Mouse (Mus musculus): ENCODE measurements around the gene Col4a2.

Gene Col4a2

GRCm38 (mm10) chr8:11324801-11325395 is 12.3 kb downstream of the Col4a2 start:
- DNase-seq (ENCODE audit: low spot score): no peak

- no peak for DNase-seq (ENCODE audit: low spot score)
Measured at GRCm38 (mm10) chr8:11327298-11327697, 14.7 kb downstream of the Col4a2 start.

GRCm38 (mm10) chr8:11327722-11328417 is 15.3 kb downstream of the Col4a2 start:
- DNase-seq (ENCODE audit: low spot score): no peak

DNA sequence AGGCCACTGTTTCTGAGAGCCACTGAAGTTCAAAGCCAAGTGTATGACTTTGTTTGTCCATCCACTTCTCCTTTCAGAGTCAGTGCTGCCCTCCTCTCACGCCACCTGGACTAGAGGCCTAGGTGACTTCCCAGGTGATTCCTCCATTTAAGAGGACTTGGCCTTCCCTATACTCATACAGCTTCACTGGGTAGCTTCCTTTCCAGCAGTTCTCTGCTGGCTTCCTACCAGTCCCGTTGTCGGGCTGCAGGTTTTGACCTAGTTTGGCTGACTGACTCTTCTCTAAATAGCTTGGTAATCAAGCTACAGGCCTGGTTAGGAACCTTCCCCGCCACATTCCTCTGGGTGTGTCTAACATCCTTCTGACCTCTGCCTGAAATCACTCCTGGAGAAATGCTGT is 19.0 kb downstream of the Col4a2 start:
- no peak for DNase-seq (ENCODE audit: low spot score)

DNA sequence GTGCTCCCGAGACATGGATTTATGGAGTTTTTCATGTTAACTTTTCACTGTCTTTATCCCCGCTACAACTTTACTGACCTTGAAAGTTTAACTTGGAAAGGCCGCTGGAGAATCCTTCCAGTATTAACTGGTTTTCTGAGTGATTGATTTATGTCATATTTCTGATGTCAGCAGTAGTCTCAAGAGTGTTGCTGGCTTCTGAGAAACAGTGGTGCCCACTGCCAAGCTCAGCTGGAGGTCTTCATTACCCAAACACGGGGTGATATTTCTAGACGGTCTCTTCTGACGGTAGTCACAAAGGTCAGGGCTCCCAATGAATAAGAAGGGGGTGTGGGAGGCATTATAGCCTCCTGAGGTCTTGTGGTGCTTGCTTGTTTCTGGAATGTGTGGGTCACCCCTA is 21.1 kb downstream of the Col4a2 start:
- no peak for DNase-seq (ENCODE audit: low spot score)

DNA sequence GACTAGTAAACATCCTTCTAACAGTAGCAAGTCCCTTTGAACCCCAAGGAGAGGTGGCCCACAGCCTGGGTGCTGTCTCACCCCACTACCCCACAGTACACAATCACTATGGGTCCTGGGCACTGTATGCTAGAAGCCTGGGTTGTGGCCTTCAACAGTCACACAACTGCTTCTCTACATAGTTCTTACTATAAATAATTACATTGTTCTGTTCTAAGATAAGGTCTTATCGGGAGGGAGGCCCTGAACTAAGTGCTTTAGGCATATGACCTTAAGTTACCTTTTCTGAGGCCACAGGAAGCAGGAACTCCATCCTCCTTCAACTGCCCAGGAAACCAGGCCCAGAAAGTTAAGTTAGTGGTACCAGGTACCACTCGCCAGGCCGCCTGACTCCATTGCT is 21.9 kb downstream of the Col4a2 start:
- no peak for DNase-seq (ENCODE audit: low spot score)

- no peak for DNase-seq (ENCODE audit: low spot score)
Measured at GRCm38 (mm10) chr8:11335238-11335637, 22.6 kb downstream of the Col4a2 start.

DNA sequence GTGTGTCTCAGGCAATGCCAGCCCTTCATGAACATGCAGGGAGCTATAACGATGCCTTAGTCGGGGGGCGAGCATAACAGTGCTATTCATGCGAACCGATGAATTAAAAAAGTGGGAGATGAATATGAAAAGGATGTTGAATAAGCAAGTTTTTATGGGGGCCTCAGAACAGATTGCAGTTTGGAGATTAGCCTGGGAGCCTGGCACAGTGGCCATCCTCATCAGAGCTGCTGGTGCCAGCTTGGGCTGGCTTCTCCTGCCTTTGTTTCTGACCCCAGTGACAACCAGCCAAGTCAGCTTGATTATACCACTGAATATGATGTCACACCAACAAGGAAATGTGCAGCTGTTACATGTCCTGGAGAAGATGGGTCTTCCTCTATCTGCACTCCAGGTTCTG is 23.7 kb downstream of the Col4a2 start:
- no peak for DNase-seq (ENCODE audit: low spot score)

DNA sequence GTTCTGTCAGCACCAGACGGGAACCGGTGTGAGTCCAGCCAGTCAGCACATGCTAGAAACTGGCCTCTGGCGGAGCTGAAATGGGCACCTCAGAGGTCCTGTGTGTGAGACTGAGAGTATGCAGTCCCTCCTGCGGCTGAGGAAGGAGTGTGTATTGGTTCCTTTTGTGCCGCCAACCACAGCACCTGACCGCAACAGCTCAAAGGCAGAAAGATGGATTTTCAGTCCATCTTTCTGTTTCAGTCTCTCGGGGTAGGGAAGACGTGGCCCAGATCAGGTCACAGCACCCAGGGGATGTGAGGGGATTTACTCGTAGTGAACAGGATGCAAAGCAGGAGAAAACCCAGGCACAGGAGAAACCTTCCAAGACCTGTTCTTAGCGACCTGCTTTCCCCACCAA is 25.0 kb downstream of the Col4a2 start:
- no peak for DNase-seq (ENCODE audit: low spot score)

GRCm38 (mm10) chr8:11338507-11338906 is 25.9 kb downstream of the Col4a2 start:
- DNase-seq (ENCODE audit: low spot score): no peak

DNA sequence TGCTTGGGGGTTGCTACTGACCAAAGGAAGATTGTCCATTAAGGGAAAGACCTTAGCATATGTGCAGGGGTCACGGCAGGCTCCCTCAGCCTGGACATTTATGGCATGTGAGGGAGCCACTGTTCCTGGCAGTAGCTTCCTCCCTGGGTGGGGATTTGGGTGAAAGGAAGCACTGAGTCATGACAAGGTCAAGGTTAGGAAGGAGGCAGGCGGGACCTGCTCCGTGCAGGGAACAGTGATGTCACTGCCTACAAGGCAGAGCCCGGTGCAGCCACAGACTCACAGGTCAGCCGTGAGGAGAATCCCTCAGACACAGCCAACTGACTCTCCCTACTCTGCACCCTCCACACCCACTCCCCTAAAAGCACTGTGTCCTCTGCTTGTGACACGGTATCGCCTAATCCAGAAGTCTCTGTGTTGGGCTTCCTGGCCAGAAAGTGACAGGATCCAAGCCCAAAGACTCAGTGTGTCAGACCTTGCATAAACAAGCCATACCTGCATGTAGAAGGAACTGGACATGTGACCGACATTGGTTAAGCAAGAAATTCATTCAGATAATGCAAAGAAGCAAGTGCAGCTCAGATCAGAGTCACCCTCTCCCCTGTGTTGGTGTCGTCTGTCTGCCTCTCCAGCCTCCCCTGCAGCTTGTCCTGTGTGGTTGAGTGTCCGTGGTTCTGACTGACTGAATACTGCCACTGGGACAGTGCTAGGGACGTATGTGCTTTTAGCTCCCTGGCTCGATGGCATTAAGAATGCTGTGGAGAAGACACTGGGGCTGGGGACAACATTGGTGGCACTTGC is 27.9 kb downstream of the Col4a2 start:
- peak; percentile 71 for DNase-seq (ENCODE audit: low spot score)

DNA sequence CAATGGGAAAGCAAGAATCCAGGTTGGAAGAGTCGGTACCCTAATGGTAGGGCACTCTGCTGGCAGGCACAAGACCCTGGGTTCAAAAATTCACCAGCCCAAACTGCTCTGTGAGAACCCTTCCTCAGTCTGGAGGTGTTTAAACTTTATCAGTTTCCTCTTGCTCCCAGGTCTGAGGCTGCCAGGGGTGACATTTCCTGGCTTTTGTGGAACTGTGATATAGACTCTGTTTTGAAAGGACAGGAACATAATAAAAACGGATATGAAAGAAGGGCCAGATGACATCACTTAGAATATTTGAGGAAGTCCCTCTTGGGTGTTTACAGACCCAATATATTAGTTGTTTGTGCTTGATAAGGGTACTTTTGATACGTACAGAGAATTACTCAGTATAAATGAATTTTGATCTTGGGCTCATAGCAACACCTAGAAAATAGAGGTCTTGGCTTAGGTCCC is 28.5 kb downstream of the Col4a2 start:
- no peak for DNase-seq (ENCODE audit: low spot score)

DNA sequence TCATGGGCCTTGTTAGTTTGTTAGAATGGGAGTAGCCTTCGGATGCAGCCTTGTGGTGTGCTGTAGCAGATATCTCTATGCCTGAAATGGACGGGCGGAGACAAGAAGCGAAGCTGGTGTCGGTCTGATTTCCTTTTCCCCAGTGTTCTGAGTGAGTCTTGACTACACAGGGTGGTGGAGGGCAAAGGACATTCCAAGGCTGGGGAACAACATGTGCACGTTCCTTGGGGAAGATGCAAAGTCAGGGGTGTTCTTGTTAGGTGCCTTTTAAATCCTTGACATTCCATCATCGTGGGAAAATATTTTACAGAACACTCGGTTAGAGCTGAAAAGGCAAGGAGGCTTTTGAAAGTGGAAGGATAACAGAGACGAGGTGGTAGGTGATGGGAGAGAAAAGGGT is 31.9 kb downstream of the Col4a2 start:
- peak; percentile 70 for DNase-seq (ENCODE audit: low spot score)

DNA sequence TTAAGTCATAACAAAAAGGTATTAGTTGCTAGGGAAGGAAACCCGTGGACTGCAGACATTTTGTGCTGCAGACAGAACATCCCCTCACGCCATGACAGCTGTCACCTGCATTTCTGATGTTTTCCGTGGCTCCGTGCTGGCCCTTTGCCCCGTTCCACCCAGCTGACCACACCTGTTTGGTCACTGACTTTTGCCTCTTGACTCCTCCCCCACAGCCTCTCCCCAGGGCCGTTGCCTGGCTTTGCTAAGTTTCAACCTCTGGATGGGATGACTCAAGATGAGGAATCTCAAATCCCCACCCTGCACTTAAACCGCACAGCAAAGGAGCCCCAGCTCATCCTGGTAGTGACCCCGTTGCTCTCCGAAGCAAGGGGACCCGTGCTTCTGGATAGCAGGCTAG is 33.6 kb downstream of the Col4a2 start:
- DNase-seq (ENCODE audit: low spot score): peak; percentile 63

- no peak for DNase-seq (ENCODE audit: low spot score)
Measured at GRCm38 (mm10) chr8:11347699-11348098, 35.1 kb downstream of the Col4a2 start.

GRCm38 (mm10) chr8:11348622-11349021 is 36.0 kb downstream of the Col4a2 start:
- DNase-seq (ENCODE audit: low spot score): no peak

DNA sequence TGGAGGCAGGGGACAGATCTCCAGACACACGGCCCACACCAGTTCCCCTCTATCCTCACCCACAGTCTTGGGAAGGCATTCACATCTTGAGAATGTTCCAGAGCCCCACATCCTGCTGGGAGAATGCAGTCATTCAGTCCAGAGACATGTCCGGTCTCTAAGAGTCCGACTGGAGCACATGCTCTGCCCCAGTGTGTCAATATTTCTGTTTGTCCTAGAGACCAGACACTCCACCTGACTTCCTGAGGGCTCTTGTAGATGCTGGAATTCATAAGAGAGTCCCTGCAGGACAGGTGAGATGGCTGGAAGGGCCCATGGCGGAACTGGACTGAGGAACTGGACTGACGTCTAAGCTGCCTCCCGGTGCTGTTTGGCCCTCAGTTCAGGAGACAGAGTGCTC is 38.8 kb downstream of the Col4a2 start:
- peak; percentile 88 for DNase-seq (ENCODE audit: low spot score)

GRCm38 (mm10) chr8:11352514-11352913 is 39.9 kb downstream of the Col4a2 start:
- no peak for DNase-seq (ENCODE audit: low spot score)

DNA sequence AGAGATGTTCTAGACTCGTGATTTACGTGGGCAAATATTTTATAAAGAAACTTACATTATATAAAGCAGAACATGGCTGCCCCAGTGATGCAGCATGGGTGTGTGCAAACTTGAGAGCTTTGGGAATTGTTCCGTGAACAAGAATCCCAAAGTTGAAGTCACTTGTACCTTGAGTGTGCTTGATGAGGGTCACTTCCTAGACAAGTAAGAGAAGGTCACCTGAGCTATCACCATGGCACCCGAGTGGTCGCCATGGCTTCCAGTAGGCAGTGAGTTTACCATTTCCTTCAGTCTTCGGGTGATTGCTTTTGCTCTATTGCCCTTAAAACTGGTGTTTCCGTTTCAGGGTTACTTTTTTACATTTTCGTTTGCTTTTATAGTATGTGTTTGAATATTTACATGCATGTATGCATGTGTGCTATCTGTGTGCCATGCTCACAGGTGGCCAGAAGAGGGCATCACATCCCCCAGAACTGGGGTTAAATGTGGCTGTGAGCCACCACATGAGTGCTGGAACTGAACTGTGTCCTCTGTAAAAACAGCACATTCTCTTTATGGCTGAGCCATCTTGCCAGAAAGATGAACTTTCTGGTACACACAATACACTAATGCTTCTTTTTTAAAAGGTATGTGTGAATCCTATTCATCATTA is 42.3 kb downstream of the Col4a2 start:
- peak; percentile 61 for DNase-seq (ENCODE audit: low spot score)

DNA sequence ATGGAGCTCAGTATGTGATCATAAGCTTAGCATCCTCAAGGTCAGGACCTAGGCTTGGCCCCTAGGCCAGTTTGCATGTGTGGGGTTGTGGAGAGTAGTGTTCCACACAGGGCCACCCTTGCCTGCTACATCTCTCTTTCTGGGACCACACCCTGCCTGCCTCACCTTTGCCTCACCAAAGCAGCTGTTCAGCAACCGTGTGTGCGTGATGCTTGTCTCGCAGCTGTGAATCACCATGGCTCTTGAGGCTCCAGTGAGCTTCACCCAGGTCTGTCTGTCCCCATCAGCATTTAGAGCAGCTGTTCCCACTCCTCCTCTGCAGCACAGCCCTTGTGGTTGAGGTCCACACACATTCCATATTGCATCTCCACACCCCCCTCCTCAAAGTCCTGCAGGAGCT is 43.3 kb downstream of the Col4a2 start:
- no peak for DNase-seq (ENCODE audit: low spot score)

DNA sequence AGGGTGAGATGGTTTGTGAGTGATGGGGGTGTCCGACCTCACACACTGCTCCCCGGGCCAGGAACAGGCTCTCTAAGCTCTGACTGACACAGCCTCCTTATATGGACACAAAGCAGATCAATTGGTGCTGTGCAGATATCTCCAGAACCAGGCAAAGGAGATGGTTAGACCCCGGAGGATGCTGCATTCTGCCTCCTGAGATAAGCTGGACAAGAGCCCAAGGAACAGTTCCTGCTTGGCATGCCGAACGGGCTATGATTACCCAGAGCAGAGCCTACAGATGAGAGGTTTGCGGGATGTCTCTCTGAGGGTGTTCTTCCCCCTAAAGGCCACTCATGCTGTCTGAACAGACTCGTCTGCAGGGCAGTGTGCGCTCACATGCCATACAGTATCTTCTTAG is 44.2 kb downstream of the Col4a2 start:
- DNase-seq (ENCODE audit: low spot score): no peak

DNA sequence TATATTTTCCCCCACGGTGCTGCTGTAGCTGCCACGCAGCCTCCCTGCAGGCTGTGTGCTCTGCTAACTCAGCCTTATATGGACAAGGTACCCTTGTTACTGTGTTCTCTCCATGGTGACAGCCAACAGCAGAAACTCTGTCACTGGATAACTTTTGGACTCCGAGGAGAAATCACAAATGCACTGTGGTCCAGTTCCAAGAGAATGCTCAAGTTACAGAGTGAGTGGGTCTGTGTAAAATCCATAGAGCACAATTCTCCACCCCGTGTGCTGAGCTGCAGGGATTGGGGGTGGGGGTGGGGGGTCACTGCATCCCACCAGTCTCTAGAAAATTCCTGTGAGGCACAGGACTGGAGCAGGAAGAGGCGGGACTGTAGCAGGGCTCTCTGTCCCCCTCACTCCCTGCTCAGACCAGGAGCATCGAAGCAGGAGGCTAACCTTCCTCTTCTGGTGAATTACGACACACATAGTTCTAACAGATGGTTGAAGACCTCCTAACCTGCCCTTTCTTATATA is 45.4 kb downstream of the Col4a2 start:
- no peak for DNase-seq (ENCODE audit: low spot score)

Measured in lung, postnatal 25 days (tissue).